Mouse (Mus musculus) Muller cell, postnatal 12 days (primary cell): ENCODE results near the gene Slc1a2.

Experiments
- DNase-seq: peaks from one replicate; pipeline ENCODE4 v3.0.0-alpha.2; 2015; ENCODE audit errors: inconsistent ontology term

The Slc1a2 gene

GRCm38 (mm10) chr2:102712678-102713628, 54.5 kb downstream of the Slc1a2 start:
- no peak for DNase-seq

GRCm38 (mm10) chr2:102714320-102714719, 55.9 kb downstream of the Slc1a2 start:
- no peak for DNase-seq

GRCm38 (mm10) chr2:102715754-102716153, 57.3 kb downstream of the Slc1a2 start:
- DNase-seq: no peak

DNA sequence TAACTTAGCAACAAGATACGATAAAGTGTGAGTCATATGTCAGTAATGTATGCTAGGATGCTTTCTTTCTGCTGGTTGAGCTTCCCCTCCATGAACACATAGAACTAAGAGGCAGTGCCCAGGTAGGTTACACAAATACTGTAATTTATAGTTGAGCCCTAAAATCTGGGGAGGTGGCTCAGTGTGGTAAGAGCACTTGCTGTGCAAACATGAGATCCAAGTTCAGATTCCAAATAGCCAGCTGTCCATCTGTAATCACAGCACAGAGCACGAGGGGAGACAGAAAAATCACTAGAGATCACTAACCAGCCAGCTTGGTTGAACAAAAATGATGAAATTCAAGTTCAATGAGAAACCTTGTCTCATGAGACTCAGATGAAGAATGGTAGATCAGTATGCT, 63.4 kb downstream of the Slc1a2 start:
- no peak for DNase-seq

DNA sequence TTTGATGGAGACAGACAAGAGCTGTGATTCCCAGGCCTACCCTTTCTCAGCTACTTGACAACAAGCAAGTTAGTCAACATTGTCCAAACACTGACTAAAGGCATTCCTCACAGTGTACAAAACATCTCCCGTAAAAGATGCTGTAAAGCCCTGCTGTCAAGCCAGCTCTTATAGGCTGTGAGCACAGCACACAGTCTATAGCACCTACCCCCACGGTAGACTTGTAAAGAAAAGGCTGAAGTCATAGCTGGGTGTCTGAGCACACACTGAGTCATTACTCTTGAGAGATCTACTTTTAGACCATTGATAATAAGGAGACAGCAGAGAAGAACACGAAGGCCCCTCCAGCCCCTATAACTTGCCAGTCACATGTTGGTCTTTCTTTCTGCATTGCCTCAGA, 66.6 kb downstream of the Slc1a2 start:
- DNase-seq: no peak

- no peak for DNase-seq
Observed at GRCm38 (mm10) chr2:102730386-102730785, 71.9 kb downstream of the Slc1a2 start.

DNA sequence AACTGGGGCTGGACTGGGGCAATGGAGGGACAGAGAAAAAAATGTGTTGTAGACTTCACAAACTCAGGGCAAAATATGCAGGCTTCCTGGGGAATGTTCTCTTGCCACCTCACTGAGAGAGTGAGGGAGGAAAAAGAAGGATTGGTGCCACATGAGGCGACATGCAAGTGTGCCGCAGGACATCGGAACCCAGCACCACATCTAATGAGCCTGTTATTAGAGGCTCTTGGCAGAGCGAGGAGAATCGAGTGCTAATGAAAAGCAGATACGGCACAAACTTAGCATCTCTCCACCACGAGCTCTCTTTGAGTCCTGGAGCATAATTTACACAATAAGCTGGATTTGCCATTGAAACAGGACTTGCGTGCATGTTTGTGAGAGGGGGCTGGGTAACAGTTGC, 72.3 kb downstream of the Slc1a2 start:
- DNase-seq: no peak

- DNase-seq: no peak
Observed at GRCm38 (mm10) chr2:102733128-102733527, 74.7 kb downstream of the Slc1a2 start.

DNA sequence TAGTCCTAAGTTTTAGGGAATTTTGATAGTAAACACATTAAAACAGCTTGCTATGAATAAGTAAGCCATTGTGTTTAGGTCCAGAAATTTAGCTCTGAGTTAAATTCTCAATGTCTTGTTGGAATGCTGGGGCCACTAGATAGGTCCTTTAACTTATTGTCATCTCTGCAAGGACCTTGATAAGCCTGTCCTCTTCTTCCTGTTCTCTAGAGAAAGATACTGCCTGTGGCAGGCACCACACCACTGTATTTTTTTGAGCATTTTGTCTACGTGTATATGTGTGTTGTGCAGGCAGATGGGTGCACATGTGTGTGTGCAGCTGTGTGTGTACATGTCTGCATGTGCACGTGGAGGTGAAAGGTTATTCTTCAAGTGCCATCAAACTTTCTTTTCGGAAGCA, 75.6 kb downstream of the Slc1a2 start:
- no peak for DNase-seq

GRCm38 (mm10) chr2:102735031-102735430, 76.6 kb downstream of the Slc1a2 start:
- DNase-seq: no peak

GRCm38 (mm10) chr2:102735811-102736210, 77.4 kb downstream of the Slc1a2 start:
- DNase-seq: no peak

DNA sequence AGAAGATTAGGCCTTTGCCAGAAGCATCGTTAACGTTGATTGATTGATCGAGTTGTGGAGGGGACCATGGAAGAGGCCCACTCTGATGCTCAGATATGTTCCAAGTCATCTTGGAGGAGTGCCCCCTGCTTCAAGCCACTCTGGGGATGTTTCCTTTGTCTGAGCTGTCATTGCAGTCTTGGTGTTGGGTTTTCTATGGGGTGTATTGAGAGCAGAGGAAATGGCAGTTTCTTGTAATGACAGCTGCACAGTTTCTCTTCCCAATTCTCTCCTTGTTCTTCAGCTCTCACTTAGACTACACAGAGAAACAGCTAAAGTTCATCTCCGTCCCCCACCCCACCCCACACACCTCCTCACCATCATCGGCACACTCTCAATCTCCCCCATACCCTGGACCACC, 78.0 kb downstream of the Slc1a2 start:
- DNase-seq: no peak

DNA sequence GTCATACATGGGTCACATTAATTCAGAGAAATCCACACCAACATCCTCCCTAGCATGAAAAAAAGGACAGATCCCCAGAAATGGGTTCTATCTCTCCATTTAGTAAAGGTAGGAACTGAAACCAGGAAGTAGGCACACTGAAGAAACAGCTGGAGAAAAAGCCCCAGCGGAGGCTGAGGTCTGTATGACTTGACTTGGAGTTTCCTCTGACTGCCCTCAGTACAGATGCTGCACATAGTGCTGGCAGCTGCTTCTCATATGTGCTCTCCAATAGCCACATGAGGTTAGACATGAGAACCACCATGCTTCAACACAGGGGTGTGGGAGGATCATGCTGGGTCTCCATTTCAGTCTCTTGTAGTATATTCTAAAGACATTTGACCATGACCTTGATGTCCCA, 80.4 kb downstream of the Slc1a2 start:
- no peak for DNase-seq

- no peak for DNase-seq
Observed at GRCm38 (mm10) chr2:102742685-102743084, 84.2 kb downstream of the Slc1a2 start.

- peak; percentile 49 for DNase-seq
Observed at GRCm38 (mm10) chr2:102743918-102744696, 85.6 kb downstream of the Slc1a2 start.

DNA sequence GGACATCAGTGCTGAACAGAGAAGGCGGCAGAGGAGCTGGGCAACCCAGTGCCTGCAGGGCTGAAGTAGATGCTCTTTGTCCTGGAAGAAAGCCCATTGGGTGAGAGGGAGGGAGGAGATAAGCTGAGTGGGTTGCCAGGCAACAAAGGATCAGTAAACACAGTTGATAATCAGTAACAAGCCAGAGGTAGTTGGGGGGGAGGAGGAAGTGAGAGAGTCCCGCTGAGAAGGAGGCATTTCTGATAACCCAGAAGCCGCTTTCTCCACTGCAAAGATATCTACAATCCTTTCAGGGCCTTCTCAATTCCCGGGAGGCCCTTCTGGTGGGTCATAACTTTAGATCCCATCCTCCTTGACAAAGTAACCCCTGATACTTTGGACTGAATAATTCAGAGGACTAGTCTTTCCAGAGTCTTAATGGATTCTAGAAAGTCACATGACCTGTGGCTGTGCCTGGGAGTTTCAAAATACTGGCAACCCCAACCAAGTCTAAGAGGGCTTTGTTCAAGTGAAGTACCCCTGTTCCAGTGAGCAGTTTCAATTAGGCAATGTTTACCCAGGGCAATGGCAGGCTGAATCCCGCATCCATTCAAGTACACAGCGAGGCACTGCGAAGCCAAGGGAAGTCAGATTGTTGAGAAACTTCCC, 86.9 kb downstream of the Slc1a2 start:
- peak; percentile 69 for DNase-seq

DNA sequence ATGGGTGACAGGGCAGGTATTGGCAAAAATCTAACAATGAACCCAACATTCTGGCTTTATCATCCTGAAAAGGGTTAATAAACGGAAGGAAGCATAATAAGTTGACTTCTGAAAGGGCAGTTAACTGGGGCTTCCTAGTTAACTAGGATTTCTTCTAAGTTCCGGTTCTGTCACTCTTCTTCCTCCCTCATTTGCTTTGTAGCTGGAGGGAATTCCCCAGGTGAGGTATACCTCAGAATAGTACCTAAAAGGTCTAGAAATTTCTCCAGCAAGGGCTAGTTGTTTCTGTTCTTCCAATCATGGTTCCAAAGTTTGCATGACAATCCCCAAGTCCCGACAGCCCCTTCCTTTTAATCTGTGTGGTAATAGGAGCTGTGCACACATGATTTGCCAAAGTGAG, 89.3 kb downstream of the Slc1a2 start:
- DNase-seq: no peak

GRCm38 (mm10) chr2:102749926-102750325, 91.5 kb downstream of the Slc1a2 start:
- no peak for DNase-seq

GRCm38 (mm10) chr2:102751846-102752245, 93.4 kb downstream of the Slc1a2 start:
- no peak for DNase-seq

DNA sequence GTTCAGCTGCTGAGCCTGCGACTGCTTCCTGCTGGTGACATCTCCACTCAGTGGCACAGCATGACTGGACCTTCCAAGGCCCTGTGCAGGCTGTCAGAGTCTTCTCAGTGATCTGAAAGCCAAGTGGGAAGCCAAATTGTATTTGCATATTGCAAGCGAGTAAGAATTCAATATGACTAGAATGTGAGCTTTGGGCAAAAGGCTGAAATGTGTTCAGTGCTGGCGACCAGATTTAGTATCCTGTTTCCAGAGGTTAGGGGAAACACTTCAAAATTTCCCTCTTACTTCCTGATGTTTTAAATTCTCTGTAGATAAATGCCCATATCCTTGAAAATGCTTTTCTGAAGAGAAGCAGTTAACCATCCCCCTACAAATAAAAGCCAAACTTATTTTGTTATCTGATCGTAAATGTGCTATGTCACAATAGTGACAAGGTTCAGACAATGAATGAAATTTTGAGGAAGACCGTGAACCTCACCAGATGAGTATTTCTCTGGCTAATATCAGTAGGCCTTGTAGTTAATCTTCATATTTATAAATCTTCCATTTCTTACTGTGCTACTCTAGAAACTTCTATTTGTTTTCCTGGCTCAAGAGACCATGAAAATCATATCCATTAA, 98.9 kb downstream of the Slc1a2 start:
- no peak for DNase-seq

- no peak for DNase-seq
Observed at GRCm38 (mm10) chr2:102759479-102759878, 101.0 kb downstream of the Slc1a2 start.
